Mouse (Mus musculus) small intestine, adult 2 months (tissue): ENCODE data around the gene Gm11084.

Experiments
- CTCF ChIP-seq: fragments of 200-500 bp; IDR thresholded peaks from 2 replicates; pipeline ENCODE4 v1.5.1; 2012; ENCODE audit warnings: low read depth, mild to moderate bottlenecking, control low read depth, inconsistent platforms, low read length, moderate library complexity, mixed read lengths; ENCODE audit not compliant: insufficient replicate concordance, insufficient read length; ENCODE audit errors: extremely low read depth
- POLR2A ChIP-seq: fragments of 200-500 bp; IDR thresholded peaks from 2 replicates; pipeline ENCODE4 v1.6.1; 2012; ENCODE audit warnings: low read depth, mild to moderate bottlenecking, control low read depth, inconsistent platforms, low read length, moderate library complexity

DNA sequence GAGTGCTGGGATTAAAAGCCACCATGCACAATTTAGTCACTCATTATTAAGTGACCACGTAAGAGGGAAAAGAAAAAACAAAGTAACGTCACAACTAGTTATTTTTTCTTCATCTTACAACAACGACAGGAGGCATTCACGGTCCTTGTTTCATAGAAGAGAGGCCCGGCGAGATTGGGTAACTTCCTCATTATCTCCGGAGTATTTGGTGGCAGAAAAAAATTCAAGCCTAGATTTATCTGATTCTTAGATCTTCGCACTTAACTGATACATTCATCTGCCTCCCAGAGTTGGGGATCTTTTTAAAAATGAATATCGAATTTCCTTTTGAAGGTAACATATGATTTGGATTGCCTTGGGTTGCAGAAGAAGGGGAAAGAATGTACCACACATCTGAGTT is 21.0 kb upstream of the Gm11084 start:
- TF ChIP-seq POLR2A (no peak), CTCF (no peak)
